Mouse (Mus musculus) kidney, postnatal 10 days (tissue): ENCODE results near the gene Il22ra1.

ENCODE experiments used
- DNase-seq: peaks from one replicate; pipeline ENCODE4 v3.0.0; 2021; ENCODE audit warnings: mixed read lengths

Il22ra1 gene

GRCm38 (mm10) chr4:135772671-135773070 lies 44.7 kb downstream of the Il22ra1 start:
- DNase-seq, result no peak

- no peak for DNase-seq
These were observed 46.5 kb downstream of the Il22ra1 start for GRCm38 (mm10) chr4:135774496-135774895.

GRCm38 (mm10) chr4:135776850-135777249 lies 48.9 kb downstream of the Il22ra1 start:
- DNase-seq, result no peak

- DNase-seq, result no peak
These were observed 51.7 kb downstream of the Il22ra1 start for GRCm38 (mm10) chr4:135779661-135780060.

GRCm38 (mm10) chr4:135780255-135780654 lies 52.3 kb downstream of the Il22ra1 start:
- DNase-seq, result peak; percentile 44

- DNase-seq, result no peak
These were observed 53.3 kb downstream of the Il22ra1 start for GRCm38 (mm10) chr4:135781304-135781703.

- no peak for DNase-seq
These were observed 58.6 kb downstream of the Il22ra1 start for GRCm38 (mm10) chr4:135786581-135786980.

- peak; percentile 37 for DNase-seq
These were observed 59.3 kb downstream of the Il22ra1 start for GRCm38 (mm10) chr4:135787271-135787670.

GRCm38 (mm10) chr4:135789135-135789534 lies 61.2 kb downstream of the Il22ra1 start:
- DNase-seq, result no peak

GRCm38 (mm10) chr4:135792821-135793220 lies 64.8 kb downstream of the Il22ra1 start:
- DNase-seq, result no peak

- DNase-seq, result peak; percentile 46
These were observed 70.0 kb downstream of the Il22ra1 start for GRCm38 (mm10) chr4:135797931-135798330.

GRCm38 (mm10) chr4:135801543-135801942 lies 73.6 kb downstream of the Il22ra1 start:
- peak; percentile 94 for DNase-seq
